Mouse (Mus musculus): Measurements from ENCODE around the gene Zcchc18. TPM values are rescaled to one million over a fixed set of nuclear protein-coding genes. Genes with fewer than 3 reads are reported as not detected.
"Not testable (repeated sequence)": the region's sequence is repeated elsewhere in the genome, so short reads cannot be mapped to it uniquely, and the experiment has no call there.

Zcchc18 gene
- polyA plus RNA-seq (2014; fragmentation: Nextera tagmentation; extraction: Ambion mirVana), result 19.2 and 21.4 TPM in 2 replicates

DNA sequence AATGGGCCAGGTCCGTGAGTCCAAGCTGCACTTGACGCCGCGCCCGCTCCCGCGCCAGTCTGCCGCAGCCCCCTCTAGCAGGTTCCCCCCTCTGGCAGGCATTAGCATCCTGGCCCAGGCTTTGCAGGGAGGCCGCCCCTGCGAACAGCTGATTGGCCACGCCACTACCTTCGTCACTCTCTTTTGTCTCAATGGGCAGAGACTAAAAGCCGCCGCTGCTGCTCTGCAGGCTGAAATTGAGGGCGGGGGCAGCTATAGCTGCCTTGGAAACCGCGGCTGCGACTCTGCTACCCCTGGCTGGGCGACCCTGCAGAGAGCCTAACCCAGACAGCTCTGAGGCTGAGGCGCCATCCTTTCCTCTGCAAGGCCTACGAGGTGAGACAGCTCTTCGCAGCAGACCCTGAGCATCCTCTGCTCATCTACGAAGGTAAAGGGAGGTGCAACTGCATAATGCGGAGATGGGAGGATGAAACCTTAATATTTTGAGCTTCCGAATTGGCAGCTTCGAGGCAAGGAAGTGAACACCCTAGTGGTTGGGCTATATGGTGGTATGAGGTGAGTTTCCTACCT lies at the start of gene Zcchc18:
Zcchc18 (plus strand) TSS at position 178 of the 570 bp plus-strand sequence.
- 17% methylated on average over 26 of the region's 26 CpGs for WGBS
- no peaks in the 10 kb centered on the region for H3K4me1 ChIP-seq (ENCODE audit: control insufficient read depth, insufficient read depth, low read length)
- H3K9ac ChIP-seq (replicated peaks; ENCODE audit: low read depth, low read length), result no peak within 1 kb of the TSS
- no peaks in the 10 kb centered on the region for H3K36me3 ChIP-seq (ENCODE audit: control insufficient read depth, insufficient read depth, low read length)
- no peak within 1 kb of the TSS for H3K27ac ChIP-seq (ENCODE audit: low read length)
- peak within 1 kb of the TSS; percentile 23 for H3K4me3 ChIP-seq (ENCODE audit: low read depth, low read length)
- H3K4me2 ChIP-seq (replicated peaks; ENCODE audit: low read depth, low read length), result peak within 1 kb of the TSS; percentile 44
- H3K9me3 ChIP-seq (ENCODE audit: control insufficient read depth, low read depth, low read length), result no peaks in the 10 kb centered on the region
- peak; percentile 93 for ATAC-seq (ENCODE audit: insufficient number of reproducible peaks, insufficient read depth, low FRiP score, low read depth)
- no peaks in the 10 kb centered on the region for H3K27me3 ChIP-seq (ENCODE audit: control insufficient read depth, insufficient read depth, low read length)

GRCm38 (mm10) chrX:136957583-136958279 lies 35.2 kb upstream of the Zcchc18 start:
- Histone ChIP-seq H3K4me2 (replicated peaks; ENCODE audit: low read depth, low read length) (peak overlapping the region; percentile 34), H3K4me3 (ENCODE audit: low read depth, low read length) (0 out of 2 replicates have a peak overlapping the region, but pooled peaks have one; percentile 17)
- H3K27me3 ChIP-seq (ENCODE audit: control insufficient read depth, insufficient read depth, low read length); H3K27ac ChIP-seq (ENCODE audit: low read length); H3K9ac ChIP-seq (replicated peaks; ENCODE audit: low read depth, low read length); H3K4me1 ChIP-seq (ENCODE audit: control insufficient read depth, insufficient read depth, low read length); H3K9me3 ChIP-seq (ENCODE audit: control insufficient read depth, low read depth, low read length); H3K36me3 ChIP-seq (ENCODE audit: control insufficient read depth, insufficient read depth, low read length): not testable (repeated sequence)
- ATAC-seq (ENCODE audit: insufficient number of reproducible peaks, insufficient read depth, low FRiP score, low read depth), result peak; percentile 99
- WGBS, result 22% methylated on average over 13 of the region's 13 CpGs

GRCm38 (mm10) chrX:136958300-136958699 lies 34.7 kb upstream of the Zcchc18 start:
- peak overlapping the region; percentile 34 for H3K4me2 ChIP-seq (replicated peaks; ENCODE audit: low read depth, low read length)
- H3K9me3 ChIP-seq (ENCODE audit: control insufficient read depth, low read depth, low read length); H3K36me3 ChIP-seq (ENCODE audit: control insufficient read depth, insufficient read depth, low read length); H3K27ac ChIP-seq (ENCODE audit: low read length); H3K4me1 ChIP-seq (ENCODE audit: control insufficient read depth, insufficient read depth, low read length); H3K27me3 ChIP-seq (ENCODE audit: control insufficient read depth, insufficient read depth, low read length); H3K9ac ChIP-seq (replicated peaks; ENCODE audit: low read depth, low read length); ATAC-seq (ENCODE audit: insufficient number of reproducible peaks, insufficient read depth, low FRiP score, low read depth): not testable (repeated sequence)
- H3K4me3 ChIP-seq (ENCODE audit: low read depth, low read length), result 0 out of 2 replicates have a peak overlapping the region, but pooled peaks have one; percentile 17
- WGBS, result 58% methylated on average over 5 of the region's 5 CpGs

DNA sequence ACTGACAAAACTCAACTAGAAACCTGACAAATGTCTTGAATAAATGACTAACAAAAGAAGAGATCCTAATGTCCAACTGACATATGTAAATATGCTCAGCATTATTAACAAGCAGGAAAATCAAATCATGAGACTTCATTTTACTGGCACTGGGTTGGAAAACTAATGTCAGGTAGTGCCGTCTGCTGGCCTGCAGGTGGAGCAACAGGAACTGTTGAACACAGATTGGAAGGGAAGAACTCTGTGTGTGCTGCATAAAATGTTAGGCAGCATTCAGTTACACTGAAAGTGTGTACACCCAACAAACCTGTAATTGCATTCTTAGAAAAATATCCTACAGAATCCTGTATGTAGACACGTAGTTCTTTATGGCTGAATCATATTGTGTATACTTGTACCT lies 33.3 kb upstream of the Zcchc18 start:
- Histone ChIP-seq H3K27me3 (ENCODE audit: control insufficient read depth, insufficient read depth, low read length) (no peaks in the 10 kb centered on the region), H3K4me1 (ENCODE audit: control insufficient read depth, insufficient read depth, low read length) (no peaks in the 10 kb centered on the region), H3K4me2 (replicated peaks; ENCODE audit: low read depth, low read length) (no peak overlapping the region), H3K9me3 (ENCODE audit: control insufficient read depth, low read depth, low read length) (no peaks in the 10 kb centered on the region), H3K9ac (replicated peaks; ENCODE audit: low read depth, low read length) (no peak overlapping the region), H3K27ac (ENCODE audit: low read length) (no peak overlapping the region), H3K4me3 (ENCODE audit: low read depth, low read length) (no peak overlapping the region), H3K36me3 (ENCODE audit: control insufficient read depth, insufficient read depth, low read length) (no peaks in the 10 kb centered on the region)
- 32% methylated on average over 2 of the region's 2 CpGs for WGBS
- ATAC-seq (ENCODE audit: insufficient number of reproducible peaks, insufficient read depth, low FRiP score, low read depth), result no peak

- not testable (repeated sequence) for ATAC-seq (ENCODE audit: insufficient number of reproducible peaks, insufficient read depth, low FRiP score, low read depth); H3K36me3 ChIP-seq (ENCODE audit: control insufficient read depth, insufficient read depth, low read length); H3K27me3 ChIP-seq (ENCODE audit: control insufficient read depth, insufficient read depth, low read length); H3K9me3 ChIP-seq (ENCODE audit: control insufficient read depth, low read depth, low read length); H3K9ac ChIP-seq (replicated peaks; ENCODE audit: low read depth, low read length); H3K4me1 ChIP-seq (ENCODE audit: control insufficient read depth, insufficient read depth, low read length); H3K27ac ChIP-seq (ENCODE audit: low read length)
- Histone ChIP-seq H3K4me2 (replicated peaks; ENCODE audit: low read depth, low read length) (peak within 1 kb of the TSS; percentile 42), H3K4me3 (ENCODE audit: low read depth, low read length) (peak within 1 kb of the TSS; percentile 33)
- 78% methylated on average over 6 of the region's 6 CpGs for WGBS
These were observed 17.6 kb upstream of the Zcchc18 start, which contains the start of gene Tmsb15b2 for GRCm38 (mm10) chrX:136975397-136975796. Tmsb15b2 (minus strand) TSS chrX:136975497.

GRCm38 (mm10) chrX:136976424-136977084 lies 16.4 kb upstream of the Zcchc18 start, which contains the start of the genes Tmsb15l and Tmsb15b1:
Tmsb15l (minus strand) TSS chrX:136976869.
Tmsb15b1 (minus strand) TSS chrX:136976874.
- Histone ChIP-seq H3K4me3 (ENCODE audit: low read depth, low read length) (peak within 1 kb of the TSS; percentile 33), H3K9me3 (ENCODE audit: control insufficient read depth, low read depth, low read length) (no peaks in the 10 kb centered on the region), H3K36me3 (ENCODE audit: control insufficient read depth, insufficient read depth, low read length) (no peaks in the 10 kb centered on the region), H3K4me1 (ENCODE audit: control insufficient read depth, insufficient read depth, low read length) (no peaks in the 10 kb centered on the region), H3K4me2 (replicated peaks; ENCODE audit: low read depth, low read length) (peak within 1 kb of the TSS; percentile 42), H3K9ac (replicated peaks; ENCODE audit: low read depth, low read length) (no peak within 1 kb of the TSS), H3K27me3 (ENCODE audit: control insufficient read depth, insufficient read depth, low read length) (no peaks in the 10 kb centered on the region), H3K27ac (ENCODE audit: low read length) (no peak within 1 kb of the TSS)
- peak; percentile 100 for ATAC-seq (ENCODE audit: insufficient number of reproducible peaks, insufficient read depth, low FRiP score, low read depth)
- 34% methylated on average over 15 of the region's 15 CpGs for WGBS

GRCm38 (mm10) chrX:136978616-136979015 lies 14.3 kb upstream of the Zcchc18 start:
- Histone ChIP-seq H3K4me1 (ENCODE audit: control insufficient read depth, insufficient read depth, low read length) (no peaks in the 10 kb centered on the region), H3K27ac (ENCODE audit: low read length) (no peak overlapping the region), H3K4me2 (replicated peaks; ENCODE audit: low read depth, low read length) (no peak overlapping the region), H3K36me3 (ENCODE audit: control insufficient read depth, insufficient read depth, low read length) (no peaks in the 10 kb centered on the region), H3K27me3 (ENCODE audit: control insufficient read depth, insufficient read depth, low read length) (no peaks in the 10 kb centered on the region), H3K4me3 (ENCODE audit: low read depth, low read length) (no peak overlapping the region), H3K9me3 (ENCODE audit: control insufficient read depth, low read depth, low read length) (no peaks in the 10 kb centered on the region), H3K9ac (replicated peaks; ENCODE audit: low read depth, low read length) (no peak overlapping the region)
- no peak for ATAC-seq (ENCODE audit: insufficient number of reproducible peaks, insufficient read depth, low FRiP score, low read depth)

- Histone ChIP-seq H3K9me3 (ENCODE audit: control insufficient read depth, low read depth, low read length) (no peaks in the 10 kb centered on the region), H3K4me2 (replicated peaks; ENCODE audit: low read depth, low read length) (no peak overlapping the region), H3K27ac (ENCODE audit: low read length) (no peak overlapping the region), H3K4me1 (ENCODE audit: control insufficient read depth, insufficient read depth, low read length) (no peaks in the 10 kb centered on the region), H3K4me3 (ENCODE audit: low read depth, low read length) (no peak overlapping the region), H3K36me3 (ENCODE audit: control insufficient read depth, insufficient read depth, low read length) (no peaks in the 10 kb centered on the region), H3K27me3 (ENCODE audit: control insufficient read depth, insufficient read depth, low read length) (no peaks in the 10 kb centered on the region), H3K9ac (replicated peaks; ENCODE audit: low read depth, low read length) (no peak overlapping the region)
- ATAC-seq (ENCODE audit: insufficient number of reproducible peaks, insufficient read depth, low FRiP score, low read depth), result no peak
These were observed 6.9 kb upstream of the Zcchc18 start for GRCm38 (mm10) chrX:136986039-136986438.

Measured in stomach, embryonic 14.5 days (tissue).